Mouse (Mus musculus) mesoderm, embryonic 11.5 days (tissue): ENCODE measurements at regions not wholly inside any gene's neighbourhood (a gene's known extent, or its start where the extent isn't known, plus 50 kb on each side); places are given as distances from the start of the nearest gene placed in this dataset.

Experiments
- DNase-seq: peaks from one replicate; pipeline ENCODE4 v3.0.0-alpha.2; 2012; ENCODE audit warnings: low read depth, low spot score

GRCm38 (mm10) chr4:55134339-55134738 is 189.5 kb downstream of the Zfp462 start:
- DNase-seq = no peak

GRCm38 (mm10) chr4:55134791-55135190 is 189.9 kb downstream of the Zfp462 start:
- DNase-seq = no peak

DNA sequence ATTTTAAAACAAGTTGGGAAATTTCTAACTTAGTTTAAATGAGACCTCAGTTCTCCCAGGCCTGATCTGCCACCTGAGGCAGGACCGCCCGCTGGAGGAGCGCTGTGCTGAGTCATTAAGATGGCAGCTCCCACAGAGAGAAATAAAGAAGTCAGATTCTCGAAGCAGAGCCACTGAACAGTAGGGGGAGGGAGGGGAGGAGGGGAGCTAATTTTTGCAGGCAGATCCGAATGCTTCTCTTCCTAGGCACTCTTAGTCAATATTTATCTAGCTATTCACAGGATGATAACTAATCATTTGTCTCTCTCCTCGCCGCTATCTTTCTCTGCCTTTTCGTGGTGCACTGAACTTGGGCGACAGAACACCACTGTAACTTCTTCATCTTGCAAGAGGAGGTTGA is 191.4 kb downstream of the Zfp462 start:
- peak; percentile 56 for DNase-seq

GRCm38 (mm10) chr4:55137781-55138394 is 193.0 kb downstream of the Zfp462 start:
- no peak for DNase-seq

GRCm38 (mm10) chr4:55141317-55141716 is 196.5 kb downstream of the Zfp462 start:
- DNase-seq = no peak

DNA sequence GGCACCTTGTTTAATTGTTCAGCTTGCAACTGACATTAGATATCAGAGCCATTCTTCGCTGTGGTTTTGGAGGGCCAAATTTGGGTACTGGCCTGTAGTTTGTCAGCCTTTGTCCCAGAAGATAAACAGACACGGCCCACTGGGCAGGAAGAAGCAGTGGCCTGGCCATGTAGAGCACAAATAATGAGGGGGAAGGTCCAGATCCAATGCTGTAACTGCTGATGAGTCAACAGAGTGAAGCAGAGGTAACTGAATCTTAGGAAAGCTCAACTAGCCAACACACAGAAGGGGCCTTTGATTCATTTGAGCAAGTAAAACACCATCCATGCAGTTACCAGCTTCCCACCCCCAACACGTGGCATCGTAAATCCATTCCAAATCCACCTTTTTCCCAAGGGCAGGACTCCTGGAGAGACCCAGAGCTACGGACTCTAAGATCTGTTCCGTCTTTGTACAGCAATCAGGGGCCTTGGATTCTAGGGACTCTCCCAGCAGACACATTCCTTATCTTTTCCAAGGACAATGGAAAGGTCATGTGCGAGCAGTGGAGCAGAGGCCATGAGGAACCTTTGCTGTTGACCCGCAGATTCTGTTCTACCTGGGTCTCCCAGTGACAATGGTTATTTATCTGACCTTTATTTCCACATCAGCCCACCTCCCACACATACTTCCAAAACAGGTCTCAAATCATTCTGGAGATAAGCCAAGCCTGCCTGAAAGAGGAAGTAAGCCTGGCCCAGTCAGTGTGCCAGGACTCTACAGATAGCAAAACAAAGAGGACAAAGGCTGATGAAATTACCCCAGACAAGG is 197.3 kb downstream of the Zfp462 start:
- no peak for DNase-seq

DNA sequence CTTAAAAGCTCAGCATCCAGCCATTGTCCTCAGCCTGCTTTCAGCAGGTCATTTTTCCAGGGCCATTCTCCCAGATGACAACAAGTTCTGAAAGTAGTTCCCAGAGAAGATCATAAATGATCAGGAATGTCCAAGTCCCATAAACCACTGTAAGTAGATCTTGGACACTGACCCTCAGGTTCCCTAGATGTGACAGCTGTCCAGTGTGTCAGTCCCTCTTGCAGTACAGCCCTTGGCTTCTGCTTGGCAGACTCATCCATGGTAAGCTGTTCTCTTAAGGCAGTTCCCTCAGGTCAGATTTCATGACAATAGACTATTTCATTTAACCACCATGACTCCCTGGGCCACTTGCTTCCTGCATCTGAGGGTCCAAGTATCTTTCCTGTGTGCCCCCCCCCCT is 198.6 kb downstream of the Zfp462 start:
- DNase-seq = no peak

DNA sequence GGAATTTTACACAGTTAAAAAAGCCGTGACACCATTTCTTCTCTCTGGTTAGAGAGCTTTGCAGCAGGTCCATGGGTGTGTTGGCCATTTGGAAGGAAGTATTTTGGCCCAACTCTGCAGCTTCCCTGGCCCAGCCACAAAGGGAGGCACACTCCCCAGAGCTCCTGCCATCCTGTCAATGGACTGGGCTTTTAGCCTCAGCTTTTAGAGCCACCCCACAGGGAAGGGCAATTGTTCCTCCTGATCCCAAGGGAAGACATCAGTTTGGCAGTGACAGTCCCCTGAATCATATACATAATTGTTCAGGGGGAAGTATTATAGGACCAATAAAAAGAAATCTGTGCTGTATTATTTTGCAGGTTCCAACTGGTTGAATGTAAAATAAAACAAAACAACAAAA is 200.1 kb downstream of the Zfp462 start:
- DNase-seq = no peak

DNA sequence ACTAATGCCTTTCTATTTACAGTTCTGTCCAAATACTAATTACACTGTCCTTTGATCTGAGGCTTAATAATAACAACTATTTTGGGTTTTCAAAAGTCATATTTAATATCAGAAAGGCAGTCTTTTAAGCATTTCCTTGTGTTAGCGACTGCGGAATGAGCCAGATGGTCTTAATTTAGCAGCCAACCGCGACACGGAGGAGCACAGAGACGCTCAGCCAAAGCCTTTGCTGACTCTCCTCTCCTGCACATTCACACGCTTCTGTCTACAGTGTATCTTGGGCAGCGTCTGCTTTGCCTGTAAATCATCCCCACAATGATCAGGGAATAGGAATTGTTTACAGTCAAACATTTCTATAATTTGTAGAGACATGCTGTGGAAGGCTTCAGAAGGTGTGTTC is 201.1 kb downstream of the Zfp462 start:
- no peak for DNase-seq

DNA sequence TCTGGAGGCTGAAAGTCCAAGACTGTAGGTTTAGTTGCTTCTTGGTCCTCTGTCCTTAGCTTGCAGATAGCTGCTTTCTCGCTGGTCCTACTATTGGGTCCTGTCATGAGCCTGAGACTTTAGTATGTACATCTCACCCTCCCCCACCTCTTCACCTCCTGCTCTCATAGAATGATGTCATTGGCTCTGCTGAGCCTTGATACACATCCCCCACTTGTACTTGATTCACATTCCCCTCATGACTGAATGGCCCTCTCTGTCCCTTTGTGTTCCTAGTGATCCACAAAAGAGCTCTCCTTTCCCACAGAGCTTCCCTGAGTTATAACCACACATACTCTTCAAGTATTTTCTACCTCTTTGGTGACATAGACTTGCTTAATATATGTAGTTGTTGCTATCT is 201.5 kb upstream of the Rad23b start:
- DNase-seq = no peak

DNA sequence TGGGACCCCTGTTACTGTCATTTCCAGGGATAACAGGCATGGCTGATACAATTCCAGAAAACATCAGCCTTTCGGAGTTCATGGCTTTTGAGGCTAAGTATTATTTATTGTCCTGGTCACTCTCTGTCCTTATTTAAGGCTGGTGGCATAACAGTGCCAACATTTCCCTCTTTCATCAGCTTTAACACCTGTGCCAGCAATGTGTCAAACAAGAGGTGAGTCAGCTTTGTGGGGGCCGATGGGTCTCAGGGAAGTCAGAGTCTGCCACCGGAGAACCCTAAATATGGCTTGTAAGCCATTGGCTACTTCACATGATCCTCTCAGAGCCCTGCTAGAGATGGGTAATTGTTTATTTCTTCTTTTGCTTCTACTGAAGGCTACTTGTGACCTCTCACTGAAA is 195.3 kb upstream of the Rad23b start:
- DNase-seq = no peak

GRCm38 (mm10) chr4:55158166-55158739 is 191.6 kb upstream of the Rad23b start:
- DNase-seq = no peak

GRCm38 (mm10) chr4:55166266-55166665 is 183.6 kb upstream of the Rad23b start:
- no peak for DNase-seq

- DNase-seq = no peak
Observed at GRCm38 (mm10) chr4:55169063-55169462, 180.8 kb upstream of the Rad23b start.

DNA sequence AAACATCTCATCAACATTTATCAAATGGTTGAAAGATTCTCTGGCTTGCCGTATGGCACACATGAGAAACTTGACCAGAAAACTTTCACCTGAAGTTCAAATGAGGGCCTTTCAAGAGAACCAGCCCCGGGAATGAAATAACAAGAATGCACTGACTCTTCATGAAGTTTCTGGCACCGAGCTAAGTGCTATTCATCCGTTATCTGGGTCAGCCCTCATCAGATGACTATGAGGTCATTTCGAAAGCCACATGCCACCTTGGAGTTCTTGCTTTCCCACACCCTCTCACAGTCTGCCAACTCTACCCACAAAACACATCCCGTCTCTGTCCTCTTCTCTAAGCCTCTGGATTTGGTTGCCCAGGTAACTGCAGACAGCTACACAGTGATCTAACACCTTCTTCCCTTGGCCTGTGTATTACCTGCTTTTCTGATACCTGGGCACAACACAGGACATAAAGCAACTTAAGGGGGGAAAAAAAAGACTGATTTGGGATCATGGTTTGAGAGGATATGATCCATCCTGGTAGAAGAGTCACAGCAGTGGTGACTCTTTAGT is 177.4 kb upstream of the Rad23b start:
- no peak for DNase-seq

DNA sequence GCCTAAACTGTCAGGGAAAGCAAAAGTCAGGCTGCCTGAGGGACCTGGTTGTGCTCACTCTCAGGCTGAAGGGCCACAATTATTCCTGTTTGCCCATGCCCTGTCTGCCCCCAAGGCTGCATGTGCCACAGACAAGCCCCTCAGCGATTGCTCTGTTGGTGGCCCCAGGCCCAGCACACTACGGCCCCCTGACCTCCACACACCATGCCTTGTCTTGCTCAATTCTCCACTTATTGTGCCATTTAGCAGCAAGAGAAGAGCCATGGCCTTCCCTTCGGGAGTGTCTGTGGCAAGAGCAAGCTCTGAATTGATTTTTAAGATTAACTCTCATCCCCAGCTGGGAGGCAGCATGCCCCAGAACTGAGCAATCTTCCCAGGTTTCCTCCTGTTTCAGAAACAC is 173.8 kb upstream of the Rad23b start:
- no peak for DNase-seq

DNA sequence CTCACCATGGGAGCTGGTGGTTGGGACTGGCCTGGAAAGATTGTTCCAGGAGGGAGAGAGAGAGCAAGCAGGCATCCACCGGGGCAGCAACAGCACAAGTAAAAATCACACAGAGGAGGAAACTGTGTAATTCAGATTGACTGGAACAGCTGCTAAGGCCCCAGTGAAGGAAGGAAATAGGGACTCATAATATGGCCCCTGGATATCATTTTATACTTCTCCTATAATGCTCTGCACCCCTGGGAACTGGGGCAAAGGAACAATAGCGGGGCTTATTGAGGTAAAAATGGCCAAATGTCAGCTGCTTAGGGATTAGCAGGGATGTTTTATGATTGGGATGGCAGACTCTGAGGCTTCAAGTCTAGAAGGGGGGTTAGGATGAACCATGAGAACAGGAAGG is 170.4 kb upstream of the Rad23b start:
- peak; percentile 42 for DNase-seq

- no peak for DNase-seq
Observed at GRCm38 (mm10) chr4:55183519-55183918, 166.3 kb upstream of the Rad23b start.

GRCm38 (mm10) chr4:55188716-55189115 is 161.1 kb upstream of the Rad23b start:
- DNase-seq = no peak

- DNase-seq = no peak
Observed at GRCm38 (mm10) chr4:55190586-55190985, 159.3 kb upstream of the Rad23b start.

- no peak for DNase-seq
Observed at GRCm38 (mm10) chr4:55194061-55194460, 155.8 kb upstream of the Rad23b start.

DNA sequence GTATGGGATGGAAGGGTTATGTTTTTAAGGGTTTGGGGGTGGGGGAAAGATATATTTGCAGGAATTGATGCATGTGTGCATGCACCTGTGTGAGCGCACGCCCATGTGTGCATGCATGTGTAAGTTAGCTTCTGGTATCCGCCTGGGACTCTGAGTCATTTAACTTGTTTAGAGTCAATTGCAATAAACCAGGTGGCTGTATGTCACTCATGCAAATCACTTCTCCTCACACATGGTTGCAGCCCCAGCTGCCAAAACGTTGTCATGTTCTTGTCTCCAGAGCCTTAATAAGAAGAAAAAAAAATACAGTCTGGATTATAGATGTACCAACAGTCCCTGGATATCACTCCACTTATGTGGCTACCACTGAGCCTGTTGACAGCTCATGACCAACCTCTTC is 155.3 kb upstream of the Rad23b start:
- DNase-seq = no peak
